Mouse (Mus musculus) neural tube, embryonic 12.5 days (tissue): ENCODE data around the gene Nfkb1. TPM values are rescaled to one million over a fixed set of nuclear protein-coding genes. Genes with fewer than 3 reads are reported as not detected.

ENCODE experiments used
- ATAC-seq: fragments of 200-750 bp; cut with Nextera tagmentation; 2 replicates; pipeline ENCODE4 v1.8.0; 2017; ENCODE audit warnings: low read depth, mild to moderate bottlenecking, moderate TSS enrichment, moderate library complexity; ENCODE audit not compliant: low FRiP score
- H3K27ac ChIP-seq: fragments of 300-500 bp; sonication (generic); 2 replicates; pipeline ENCODE4 v1.5.1; 2016
- H3K27me3 ChIP-seq: fragments of 300-500 bp; sonication (generic); replicated peaks from 2 replicates; pipeline ENCODE4 v1.6.1; 2016; ENCODE audit warnings: mild to moderate bottlenecking
- H3K36me3 ChIP-seq: fragments of 300-500 bp; sonication (generic); 2 replicates; pipeline ENCODE4 v1.6.1; 2016; ENCODE audit warnings: mild to moderate bottlenecking
- H3K4me1 ChIP-seq: fragments of 300-500 bp; sonication (generic); 2 replicates; pipeline ENCODE4 v1.6.1; 2016
- H3K4me2 ChIP-seq: fragments of 300-500 bp; sonication (generic); replicated peaks from 2 replicates; pipeline ENCODE4 v1.6.1; 2016; ENCODE audit warnings: mild to moderate bottlenecking
- H3K4me3 ChIP-seq: fragments of 300-500 bp; sonication (generic); 2 replicates; pipeline ENCODE4 v1.5.1; 2016
- H3K9ac ChIP-seq: fragments of 300-500 bp; sonication (generic); 2 replicates; pipeline ENCODE4 v1.6.1; 2016; ENCODE audit warnings: mild to moderate bottlenecking
- H3K9me3 ChIP-seq: fragments of 300-500 bp; sonication (generic); 2 replicates; pipeline ENCODE4 v1.6.1; 2016; ENCODE audit warnings: mild to moderate bottlenecking
- WGBS: fragments of 180-500 bp; shearing (Covaris S2); methylation state at CpG from one replicate; pipeline ENCODE4 v1.1.7; 2016; 5-methylcytosine and 5-hydroxymethylcytosine counted together
- polyA plus RNA-seq: library from polyadenylated mRNA; unstranded; fragments of >200 nt; fragmentation: Nextera tagmentation; extraction: Ambion mirVana; gene quantifications from 2 replicates; pipeline ENCODE4 v1.2.1, GENCODE M21; 2016

Gene Nfkb1
- polyA plus RNA-seq, 1 experiment from 2014 or later, result 12.1 TPM

DNA sequence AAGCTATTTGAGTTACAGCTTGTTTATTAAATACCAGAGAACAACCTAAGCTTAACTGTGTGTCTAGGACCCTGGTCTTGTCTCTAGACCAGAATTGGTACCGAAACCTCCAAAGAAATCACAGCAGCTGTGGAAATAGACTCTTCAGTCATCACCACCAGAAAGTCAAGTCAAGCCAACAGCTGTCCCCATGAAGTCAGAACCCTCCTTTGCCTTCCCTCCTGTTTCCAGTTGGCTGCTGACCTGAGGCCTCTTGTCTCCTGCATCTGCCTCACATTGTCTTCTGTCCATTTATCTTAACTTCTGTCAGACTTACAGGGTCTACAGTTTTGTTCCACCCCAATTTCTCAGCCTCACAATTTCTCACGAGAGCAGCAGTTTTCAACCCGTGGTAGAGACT is 57.1 kb downstream of the Nfkb1 start:
- Histone ChIP-seq H3K27me3 (no peaks in the 10 kb centered on the region), H3K27ac (no peak overlapping the region), H3K4me3 (no peak overlapping the region), H3K9ac (no peak overlapping the region), H3K9me3 (no peaks in the 10 kb centered on the region), H3K4me1 (peaks cover 3% of the 10 kb centered on the region; the same call in 1 of the 2 replicates), H3K4me2 (no peak overlapping the region), H3K36me3 (no peaks in the 10 kb centered on the region)
- no peak for ATAC-seq
- WGBS, result 86% methylated on average over 3 of the region's 3 CpGs

DNA sequence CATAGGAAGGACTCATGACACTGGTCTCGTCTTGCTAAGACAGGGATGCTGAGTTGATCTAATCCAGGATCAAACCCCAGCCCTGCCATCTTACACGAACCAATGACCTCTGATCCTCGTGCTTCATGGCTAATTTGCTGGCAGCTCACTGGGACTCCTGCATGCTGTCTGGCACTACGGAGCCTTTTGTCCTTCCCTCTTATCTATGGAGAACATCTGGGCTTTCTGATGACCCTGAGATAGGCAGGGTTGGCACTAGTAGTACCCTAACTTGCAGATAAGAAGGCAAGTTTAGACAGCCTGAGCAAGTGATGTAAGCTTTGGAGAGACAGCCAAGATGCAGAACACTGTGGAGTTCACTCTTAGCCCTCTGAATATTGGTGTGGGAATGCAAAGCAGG is 59.5 kb downstream of the Nfkb1 start:
- no peaks in the 10 kb centered on the region for H3K27me3 ChIP-seq
- H3K9ac ChIP-seq, result no peak overlapping the region
- WGBS, result 60% methylated on average over 4 of the region's 4 CpGs
- H3K36me3 ChIP-seq, result peaks cover 4% of the 10 kb centered on the region; the same call in 1 of the 2 replicates
- no peak overlapping the region for H3K27ac ChIP-seq
- no peak for ATAC-seq
- H3K4me1 ChIP-seq, result peaks cover 3% of the 10 kb centered on the region; the same call in 1 of the 2 replicates
- H3K4me3 ChIP-seq, result no peak overlapping the region
- H3K9me3 ChIP-seq, result no peaks in the 10 kb centered on the region
- no peak overlapping the region for H3K4me2 ChIP-seq

DNA sequence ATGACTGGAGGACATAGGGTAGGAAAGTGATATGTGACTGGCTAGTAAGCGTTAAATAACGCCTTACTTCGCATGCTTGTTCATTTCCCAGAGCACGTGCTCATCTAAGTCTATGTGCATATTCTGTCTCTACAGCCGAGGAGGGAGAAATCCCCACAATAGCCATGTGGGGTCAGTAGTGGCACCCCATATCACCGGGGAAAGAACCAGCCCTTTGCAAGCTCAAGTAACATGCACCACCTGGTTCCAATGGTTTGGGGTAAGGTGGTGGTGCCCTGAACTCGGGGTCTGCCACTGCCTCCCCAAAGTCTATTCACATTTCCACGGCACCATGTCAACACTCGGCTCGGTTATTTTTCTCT is 60.3 kb downstream of the Nfkb1 start:
- Histone ChIP-seq H3K4me2 (no peak overlapping the region), H3K4me1 (no peaks in the 10 kb centered on the region), H3K27ac (no peak overlapping the region), H3K4me3 (no peak overlapping the region), H3K9ac (no peak overlapping the region), H3K27me3 (no peaks in the 10 kb centered on the region), H3K36me3 (peaks cover 8% of the 10 kb centered on the region; the same call in 1 of the 2 replicates), H3K9me3 (no peaks in the 10 kb centered on the region)
- 72% methylated on average over 10 of the region's 10 CpGs for WGBS
- no peak for ATAC-seq

DNA sequence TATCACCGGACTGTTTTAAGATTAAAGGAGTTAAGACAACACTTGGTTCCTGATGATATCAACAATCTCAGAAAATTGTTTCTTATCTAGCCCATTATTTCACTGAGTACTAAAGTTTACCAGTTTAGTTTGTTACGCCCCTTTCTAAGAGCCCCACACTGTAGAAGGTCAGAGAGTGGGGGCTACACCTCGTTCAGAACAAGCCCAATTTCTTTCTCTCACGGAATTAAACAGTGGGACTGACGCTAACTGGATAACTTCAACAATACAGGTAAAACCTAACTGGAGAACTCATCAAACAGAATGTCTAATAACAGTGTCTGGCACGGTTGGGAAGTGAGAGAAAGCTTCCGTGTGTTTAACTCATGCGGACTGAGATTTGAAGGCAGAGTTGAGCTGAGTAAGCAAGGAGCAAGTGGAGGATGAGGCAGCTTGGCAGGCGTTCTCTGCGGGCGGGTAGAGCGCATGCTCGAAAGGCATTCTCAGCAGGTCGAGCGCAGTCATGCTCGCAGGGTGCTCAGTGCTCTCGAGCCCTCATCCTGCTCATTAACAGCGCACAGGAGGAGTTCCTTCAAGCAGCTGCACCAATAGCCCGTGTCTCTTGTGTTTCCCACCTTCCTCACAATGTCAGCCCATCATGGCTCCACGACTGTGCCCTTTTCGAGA is 60.8 kb downstream of the Nfkb1 start:
- Histone ChIP-seq H3K9ac (no peak overlapping the region), H3K4me2 (no peak overlapping the region), H3K36me3 (peaks cover 8% of the 10 kb centered on the region; the same call in 1 of the 2 replicates), H3K9me3 (no peaks in the 10 kb centered on the region), H3K4me1 (no peaks in the 10 kb centered on the region), H3K27me3 (no peaks in the 10 kb centered on the region), H3K27ac (no peak overlapping the region), H3K4me3 (no peak overlapping the region)
- WGBS, result 81% methylated on average over 21 of the region's 21 CpGs
- ATAC-seq, result no peak

DNA sequence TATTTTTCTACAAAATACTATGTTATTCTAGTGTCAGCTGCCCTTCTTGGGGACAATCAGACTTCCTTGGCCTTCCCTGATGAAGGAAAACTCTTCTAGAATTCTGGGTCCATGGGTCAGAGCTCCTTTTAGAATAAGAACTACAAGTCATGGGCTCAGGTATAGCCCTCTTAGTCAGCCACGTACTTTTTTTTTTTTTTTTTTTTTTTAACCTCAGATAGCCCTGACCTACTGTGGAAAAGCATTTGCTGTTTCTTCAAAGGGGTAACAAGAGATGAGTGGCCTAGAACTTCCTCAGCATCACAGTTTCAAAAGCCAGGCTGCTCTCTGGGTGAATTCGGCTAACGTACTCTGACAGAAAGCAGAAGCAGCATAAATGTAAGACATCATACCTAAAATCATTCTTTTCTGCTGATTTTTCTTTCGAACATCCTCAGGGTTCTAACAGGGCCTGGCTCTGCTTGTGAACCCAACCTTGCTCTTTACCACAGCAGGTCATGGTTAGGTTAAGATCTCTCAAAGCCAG is 61.5 kb downstream of the Nfkb1 start:
- Histone ChIP-seq H3K9ac (no peak overlapping the region), H3K4me3 (no peak overlapping the region), H3K27ac (no peak overlapping the region), H3K36me3 (peaks cover 8% of the 10 kb centered on the region; the same call in 1 of the 2 replicates), H3K27me3 (no peaks in the 10 kb centered on the region), H3K9me3 (no peaks in the 10 kb centered on the region), H3K4me2 (no peak overlapping the region), H3K4me1 (no peaks in the 10 kb centered on the region)
- WGBS, result 95% methylated on average over 4 of the region's 4 CpGs
- ATAC-seq, result no peak

DNA sequence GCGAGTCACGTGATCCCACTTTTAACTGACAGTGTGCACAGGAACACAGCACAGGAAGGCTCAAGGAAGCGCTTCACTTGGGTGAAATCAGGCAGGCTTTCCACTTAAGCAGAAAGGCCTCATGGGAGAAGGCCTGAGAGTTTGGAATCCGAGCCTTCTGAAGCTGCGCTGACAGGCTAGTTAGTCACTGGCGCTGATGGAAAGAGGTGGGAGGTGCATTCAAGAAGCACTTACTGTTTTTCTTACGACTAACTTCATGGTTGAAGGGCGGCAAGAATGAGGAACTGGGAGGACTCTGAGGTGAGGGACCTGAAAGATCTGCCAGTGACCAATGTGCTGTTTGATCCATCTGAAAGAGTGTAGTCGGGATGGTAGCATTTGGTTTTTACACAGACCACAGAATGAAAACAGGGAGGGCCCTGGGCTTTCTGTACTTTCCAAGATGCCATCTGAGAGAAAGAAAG is 62.6 kb downstream of the Nfkb1 start:
- Histone ChIP-seq H3K27ac (no peak overlapping the region), H3K27me3 (no peaks in the 10 kb centered on the region), H3K4me3 (no peak overlapping the region), H3K4me2 (no peak overlapping the region), H3K36me3 (peaks cover 8% of the 10 kb centered on the region; the same call in 1 of the 2 replicates), H3K9me3 (no peaks in the 10 kb centered on the region), H3K9ac (no peak overlapping the region), H3K4me1 (no peaks in the 10 kb centered on the region)
- 86% methylated on average over 9 of the region's 9 CpGs for WGBS
- no peak for ATAC-seq

DNA sequence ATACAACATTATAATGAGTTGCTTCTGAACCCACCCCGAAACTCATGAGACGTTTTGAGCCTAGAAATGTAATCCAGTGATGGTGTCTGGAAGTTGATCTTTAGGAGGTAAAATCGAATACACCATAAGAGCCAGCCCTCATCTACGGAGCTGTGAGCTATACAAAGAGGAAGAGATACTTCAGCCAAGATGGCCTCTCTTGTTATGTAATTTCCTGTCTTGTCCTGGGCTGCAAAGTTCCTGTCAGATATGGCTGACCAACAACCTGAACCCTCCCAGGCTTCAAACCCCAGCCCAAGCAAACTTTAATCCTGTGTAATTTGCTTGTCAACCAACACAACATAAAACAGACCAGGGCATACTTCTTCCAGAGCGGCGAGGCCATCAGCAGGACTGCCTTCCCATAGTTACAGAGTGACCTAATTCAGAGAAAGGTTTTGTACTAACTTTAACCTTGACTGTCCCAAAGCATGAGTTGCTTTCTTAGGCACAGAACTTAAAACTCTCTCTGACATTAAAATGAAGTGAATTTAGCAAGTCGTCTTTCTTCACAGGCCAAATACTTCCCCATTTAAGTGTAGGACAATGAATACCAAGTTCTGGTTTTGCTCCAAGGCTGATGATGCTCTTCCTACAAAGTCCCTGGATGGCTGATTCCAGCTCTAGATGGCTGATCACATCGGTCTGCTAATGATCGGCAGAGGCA is 63.2 kb downstream of the Nfkb1 start:
- peaks cover 8% of the 10 kb centered on the region; the same call in 1 of the 2 replicates for H3K36me3 ChIP-seq
- no peak overlapping the region for H3K4me3 ChIP-seq
- no peak for ATAC-seq
- no peaks in the 10 kb centered on the region for H3K27me3 ChIP-seq
- no peaks in the 10 kb centered on the region for H3K9me3 ChIP-seq
- no peak overlapping the region for H3K4me2 ChIP-seq
- H3K4me1 ChIP-seq, result no peaks in the 10 kb centered on the region
- no peak overlapping the region for H3K27ac ChIP-seq
- H3K9ac ChIP-seq, result no peak overlapping the region
- 93% methylated on average over 9 of the region's 9 CpGs for WGBS

DNA sequence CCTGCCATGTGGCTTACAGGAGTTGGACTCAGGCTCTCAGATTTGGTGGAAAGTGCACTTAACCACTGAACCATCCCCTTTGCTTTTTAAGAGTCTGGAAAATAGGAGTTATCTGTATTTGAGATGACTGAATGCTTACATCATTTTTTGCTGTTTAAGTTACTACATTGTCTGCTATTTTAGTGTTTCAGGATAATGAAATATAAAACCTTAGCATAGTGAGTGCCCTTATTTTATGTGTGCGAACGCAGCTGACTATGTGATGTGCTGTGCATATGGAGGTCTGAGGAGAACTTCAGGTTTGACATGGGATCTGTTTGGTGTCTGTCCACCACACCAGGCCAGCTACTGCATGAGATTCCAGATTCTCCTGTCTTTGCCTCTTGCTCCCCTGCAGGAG is 66.1 kb downstream of the Nfkb1 start:
- no peak overlapping the region for H3K27ac ChIP-seq
- H3K9me3 ChIP-seq, result no peaks in the 10 kb centered on the region
- 99% methylated on average over 2 of the region's 2 CpGs for WGBS
- no peak overlapping the region for H3K4me3 ChIP-seq
- no peak overlapping the region for H3K9ac ChIP-seq
- no peak overlapping the region for H3K4me2 ChIP-seq
- ATAC-seq, result no peak
- no peaks in the 10 kb centered on the region for H3K4me1 ChIP-seq
- H3K27me3 ChIP-seq, result no peaks in the 10 kb centered on the region
- peaks cover 8% of the 10 kb centered on the region; the same call in 1 of the 2 replicates for H3K36me3 ChIP-seq

DNA sequence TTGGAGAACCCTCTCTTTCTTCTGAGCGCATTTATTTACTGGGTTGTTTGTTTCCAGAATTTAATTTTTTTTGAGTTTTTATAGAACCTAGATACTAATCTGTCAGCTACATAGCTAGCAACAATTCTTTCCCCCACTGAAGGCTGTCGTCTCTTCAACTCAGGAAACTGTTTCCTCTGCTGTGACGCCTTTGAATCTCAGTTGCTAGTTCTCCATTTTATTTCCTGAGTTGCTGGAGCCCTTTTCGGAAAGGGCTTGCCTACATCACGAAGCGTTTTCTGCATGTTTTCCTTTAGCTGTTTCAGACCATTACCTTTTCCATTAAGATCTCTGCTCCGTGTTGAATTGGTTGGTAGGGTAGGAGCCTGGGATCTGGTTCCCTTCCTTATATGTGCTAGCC is 74.6 kb downstream of the Nfkb1 start:
- no peak overlapping the region for H3K9ac ChIP-seq
- 91% methylated on average over 7 of the region's 7 CpGs for WGBS
- no peak overlapping the region for H3K4me3 ChIP-seq
- peaks cover 39% of the 10 kb centered on the region for H3K36me3 ChIP-seq
- no peak overlapping the region for H3K4me2 ChIP-seq
- no peaks in the 10 kb centered on the region for H3K4me1 ChIP-seq
- no peak for ATAC-seq
- no peaks in the 10 kb centered on the region for H3K27me3 ChIP-seq
- H3K27ac ChIP-seq, result no peak overlapping the region
- H3K9me3 ChIP-seq, result no peaks in the 10 kb centered on the region

DNA sequence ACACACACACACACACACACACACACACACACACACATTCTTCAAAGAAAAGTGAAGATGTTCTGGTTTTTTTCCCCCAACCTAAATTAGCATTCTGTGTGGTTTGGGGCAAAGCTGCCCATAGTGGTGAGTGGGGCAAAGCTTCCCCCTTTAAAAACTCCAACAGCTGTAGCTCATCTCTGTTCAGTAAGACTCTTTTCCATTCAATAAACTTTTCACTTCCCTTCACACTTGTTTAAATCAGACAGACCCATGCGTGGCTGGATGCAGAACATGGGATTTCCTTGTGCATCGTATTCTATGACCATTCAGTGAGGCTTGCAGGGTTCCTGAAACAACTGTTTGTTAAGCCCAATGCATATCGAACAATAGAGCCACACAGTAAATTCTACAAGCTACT is 77.0 kb downstream of the Nfkb1 start:
- 89% methylated on average over 3 of the region's 3 CpGs for WGBS
- H3K4me2 ChIP-seq, result no peak overlapping the region
- H3K27ac ChIP-seq, result no peak overlapping the region
- H3K4me3 ChIP-seq, result no peak overlapping the region
- H3K9me3 ChIP-seq, result no peaks in the 10 kb centered on the region
- ATAC-seq, result no peak
- no peaks in the 10 kb centered on the region for H3K4me1 ChIP-seq
- H3K27me3 ChIP-seq, result no peaks in the 10 kb centered on the region
- H3K9ac ChIP-seq, result no peak overlapping the region
- peaks cover 42% of the 10 kb centered on the region for H3K36me3 ChIP-seq

DNA sequence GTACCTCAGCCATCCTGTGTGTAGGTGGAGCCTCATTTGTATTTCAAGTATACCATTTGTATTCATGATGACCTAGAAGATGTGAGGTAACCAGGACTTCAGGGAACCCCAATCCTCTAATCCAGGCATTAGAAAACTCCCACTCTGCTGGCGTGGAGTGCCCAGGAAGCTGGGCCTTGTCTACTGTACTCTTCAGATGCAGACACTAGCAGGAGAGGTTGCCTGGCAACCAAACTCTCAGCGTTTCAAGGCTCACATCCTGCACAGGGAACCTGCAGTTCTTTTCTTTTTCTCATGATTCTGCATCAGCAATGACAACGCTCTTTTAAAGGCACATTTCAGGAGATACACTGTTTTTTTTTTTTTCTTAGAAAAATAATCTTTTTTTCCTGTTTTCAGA is 81.1 kb downstream of the Nfkb1 start:
- Histone ChIP-seq H3K4me2 (no peak overlapping the region), H3K36me3 (peaks cover 35% of the 10 kb centered on the region), H3K4me3 (no peak overlapping the region), H3K4me1 (no peaks in the 10 kb centered on the region), H3K9ac (no peak overlapping the region), H3K27me3 (no peaks in the 10 kb centered on the region), H3K9me3 (no peaks in the 10 kb centered on the region), H3K27ac (no peak overlapping the region)
- WGBS, result 47% methylated on average over 3 of the region's 3 CpGs
- ATAC-seq, result no peak

DNA sequence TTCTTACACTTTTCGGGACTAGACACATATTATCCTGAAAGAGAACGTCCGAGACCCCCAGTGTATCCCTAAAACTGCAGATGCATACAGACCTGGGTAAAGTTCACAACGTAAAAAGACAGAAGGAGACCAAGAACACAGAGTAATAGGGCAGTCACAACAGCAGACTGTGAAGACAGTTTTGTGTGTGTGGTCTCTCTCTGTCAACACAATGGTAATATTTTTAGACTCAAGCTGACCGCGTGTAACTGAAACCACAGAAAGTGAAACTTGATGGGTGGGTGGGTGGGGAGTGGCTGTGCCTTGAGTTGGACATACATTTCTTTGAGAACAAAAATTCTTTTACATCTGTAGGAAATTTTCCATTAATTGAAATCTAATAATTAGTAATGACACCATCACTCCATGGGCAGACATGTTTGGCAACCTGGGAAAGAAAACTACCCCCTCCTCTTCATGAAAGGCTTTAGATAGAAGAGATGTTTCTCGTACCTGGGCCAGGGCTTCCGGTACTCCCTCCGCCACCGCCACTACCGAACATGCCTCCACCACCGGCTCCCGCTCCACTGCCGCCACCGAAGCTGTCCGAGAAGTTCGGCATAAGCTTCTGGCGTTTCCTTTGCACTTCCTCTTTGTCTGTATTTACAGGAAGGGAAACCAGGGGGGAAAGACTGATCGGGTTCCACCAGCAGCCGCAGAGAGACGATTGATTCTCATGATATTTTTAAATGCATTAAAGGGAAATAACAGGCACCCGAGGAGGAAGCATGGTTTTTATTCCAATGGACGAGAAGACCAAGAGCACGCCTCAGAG is 83.5 kb downstream of the Nfkb1 start:
- no peaks in the 10 kb centered on the region for H3K9me3 ChIP-seq
- peaks cover 39% of the 10 kb centered on the region for H3K36me3 ChIP-seq
- no peak overlapping the region for H3K4me2 ChIP-seq
- H3K9ac ChIP-seq, result no peak overlapping the region
- no peaks in the 10 kb centered on the region for H3K4me1 ChIP-seq
- WGBS, result 93% methylated on average over 24 of the region's 24 CpGs
- no peak overlapping the region for H3K27ac ChIP-seq
- no peak overlapping the region for H3K4me3 ChIP-seq
- ATAC-seq, result no peak
- no peaks in the 10 kb centered on the region for H3K27me3 ChIP-seq
